Mouse (Mus musculus) MEL (cell line): ENCODE measurements around the gene Lipk. TPM values are rescaled to one million over a fixed set of nuclear protein-coding genes. Genes with fewer than 3 reads are reported as not detected.
A peak's percentile ranks its signal among the peaks of the same experiment; 100 is the strongest.

Source experiments
- DNase-seq: peaks from one replicate; pipeline ENCODE4 v3.0.0; 2011; ENCODE audit warnings: low read depth, low spot score
- H3K27ac ChIP-seq: 2 replicates; pipeline ENCODE4 v1.5.1; 2012; ENCODE audit warnings: low read depth, mild to moderate bottlenecking, control low read depth, low read length, moderate library complexity; ENCODE audit not compliant: control insufficient read depth
- H3K27me3 ChIP-seq, 2 experiments: fragments of 150-350 bp in 1 of 2; sonication (generic) in 1 of 2; 2 replicates each; pipeline ENCODE4 v1.6.1; 2012; ENCODE audit warnings: low read length in 2 of 2, mild to moderate bottlenecking in 2 of 2, improper control_type of control experiment in 1 of 2, moderate library complexity in 1 of 2; ENCODE audit not compliant: insufficient read depth in 2 of 2, control insufficient read depth in 1 of 2
- H3K36me3 ChIP-seq, 2 experiments: 2 replicates each; pipeline ENCODE4 v1.6.1; 2012 to 2014; ENCODE audit warnings: low read length in 2 of 2, improper control_type of control experiment in 1 of 2, inconsistent platforms in 1 of 2, mild to moderate bottlenecking in 1 of 2; ENCODE audit not compliant: insufficient read depth in 2 of 2, control insufficient read depth in 1 of 2
- H3K4me1 ChIP-seq, 2 experiments: fragments of 150-350 bp in 1 of 2; sonication (generic) in 1 of 2; 2 replicates each; pipeline ENCODE4 v1.6.1; 2012; ENCODE audit warnings: low read length in 2 of 2, improper control_type of control experiment in 1 of 2, mild to moderate bottlenecking in 1 of 2; ENCODE audit not compliant: insufficient read depth in 2 of 2, control insufficient read depth in 1 of 2
- H3K4me3 ChIP-seq, 2 experiments: fragments of 150-350 bp in 1 of 2; sonication (generic) in 1 of 2; 2 replicates each; pipeline ENCODE4 v1.5.1; 2012; ENCODE audit warnings: low read depth in 2 of 2, low read length in 2 of 2, mild to moderate bottlenecking in 2 of 2, moderate library complexity in 2 of 2, control low read depth in 1 of 2, improper control_type of control experiment in 1 of 2; ENCODE audit not compliant: control insufficient read depth in 1 of 2, insufficient read depth in 1 of 2
- H3K79me2 ChIP-seq: 2 replicates; pipeline ENCODE4 v1.6.1; 2012; ENCODE audit warnings: mild to moderate bottlenecking, low read length, moderate library complexity; ENCODE audit not compliant: control insufficient read depth, poor library complexity, insufficient read depth
- H3K9ac ChIP-seq: 2 replicates; pipeline ENCODE4 v1.6.1; 2012; ENCODE audit warnings: low read depth, mild to moderate bottlenecking, control low read depth, low read length, moderate library complexity; ENCODE audit not compliant: control insufficient read depth, poor library complexity, severe bottlenecking
- H3K9me3 ChIP-seq: fragments of 150-350 bp; sonication (generic); replicated peaks from 2 replicates; pipeline ENCODE4 v1.6.1; 2012; ENCODE audit warnings: mild to moderate bottlenecking, low read length, improper control_type of control experiment, moderate library complexity; ENCODE audit not compliant: insufficient read depth
- BHLHE40 ChIP-seq: IDR thresholded peaks from 2 replicates; pipeline ENCODE4 v1.6.1; 2012; ENCODE audit warnings: low read depth, mild to moderate bottlenecking, inconsistent platforms, low read length, improper control_type of control experiment, borderline replicate concordance
- CHD1 ChIP-seq: IDR thresholded peaks from 2 replicates; pipeline ENCODE4 v1.6.1; 2012; ENCODE audit warnings: low read depth, mild to moderate bottlenecking, inconsistent platforms, low read length, improper control_type of control experiment
- CHD2 ChIP-seq: IDR thresholded peaks from 2 replicates; pipeline ENCODE4 v1.6.1; 2011; ENCODE audit warnings: low read length, improper control_type of control experiment
- CTCF ChIP-seq, 3 experiments: IDR thresholded peaks in 2 of 3; conservative IDR thresholded peaks in 1 of 3; 2 replicates each; pipeline ENCODE4 v1.5.1; 2011 to 2012; ENCODE audit warnings: low read length in 3 of 3, low read depth in 2 of 3, mild to moderate bottlenecking in 2 of 3, improper control_type of control experiment in 1 of 3, inconsistent platforms in 1 of 3, mixed read lengths in 1 of 3, moderate library complexity in 1 of 3; ENCODE audit not compliant: control insufficient read depth in 1 of 3, insufficient read depth in 1 of 3, poor library complexity in 1 of 3, severe bottlenecking in 1 of 3
- E2F4 ChIP-seq: IDR thresholded peaks from 2 replicates; pipeline ENCODE4 v1.6.1; 2011; ENCODE audit warnings: low read depth, low read length, improper control_type of control experiment, borderline replicate concordance
- EP300 ChIP-seq, 2 experiments: IDR thresholded peaks; 2 replicates each; pipeline ENCODE4 v1.6.1; 2011; ENCODE audit warnings: improper control_type of control experiment in 2 of 2, low read length in 2 of 2, low read depth in 1 of 2, mild to moderate bottlenecking in 1 of 2
- HCFC1 ChIP-seq: IDR thresholded peaks from 2 replicates; pipeline ENCODE4 v1.6.1; 2012; ENCODE audit warnings: low read depth, mild to moderate bottlenecking, inconsistent platforms, low read length, improper control_type of control experiment, moderate library complexity
- MAFK ChIP-seq: IDR thresholded peaks from 2 replicates; pipeline ENCODE4 v1.6.1; 2011; ENCODE audit warnings: low read depth, mild to moderate bottlenecking, low read length, improper control_type of control experiment, borderline replicate concordance
- MAZ ChIP-seq: IDR thresholded peaks from 2 replicates; pipeline ENCODE4 v1.6.1; 2012; ENCODE audit warnings: low read depth, mild to moderate bottlenecking, inconsistent platforms, low read length, improper control_type of control experiment
- MXI1 ChIP-seq: IDR thresholded peaks from 2 replicates; pipeline ENCODE4 v1.6.1; 2011; ENCODE audit warnings: mild to moderate bottlenecking, low read depth, low read length, improper control_type of control experiment
- MYC ChIP-seq: IDR thresholded peaks from 2 replicates; pipeline ENCODE4 v1.6.1; 2011; ENCODE audit warnings: low read depth, mild to moderate bottlenecking, low read length, improper control_type of control experiment, moderate library complexity
- NRF1 ChIP-seq: IDR thresholded peaks from 2 replicates; pipeline ENCODE4 v1.6.1; 2014; ENCODE audit warnings: low read depth, mild to moderate bottlenecking, inconsistent platforms, low read length, improper control_type of control experiment, moderate library complexity; ENCODE audit not compliant: poor library complexity, insufficient read depth, severe bottlenecking
- POLR2AphosphoS5 ChIP-seq: IDR thresholded peaks from 2 replicates; pipeline ENCODE4 v1.6.1; 2012; ENCODE audit warnings: low read depth, borderline replicate concordance, mild to moderate bottlenecking, inconsistent platforms, low read length, moderate library complexity, mixed read lengths
- RAD21 ChIP-seq: IDR thresholded peaks from 2 replicates; pipeline ENCODE4 v1.6.1; 2011; ENCODE audit warnings: mild to moderate bottlenecking, low read depth, low read length, improper control_type of control experiment
- RCOR1 ChIP-seq: IDR thresholded peaks from 2 replicates; pipeline ENCODE4 v1.6.1; 2012; ENCODE audit warnings: low read depth, mild to moderate bottlenecking, inconsistent platforms, low read length, improper control_type of control experiment
- SIN3A ChIP-seq: IDR thresholded peaks from 2 replicates; pipeline ENCODE4 v1.6.1; 2012; ENCODE audit warnings: low read length, improper control_type of control experiment, inconsistent platforms
- SMC3 ChIP-seq: IDR thresholded peaks from 2 replicates; pipeline ENCODE4 v1.6.1; 2011; ENCODE audit warnings: low read depth, low read length, improper control_type of control experiment
- TAL1 ChIP-seq: IDR thresholded peaks from 2 replicates; pipeline ENCODE4 v1.6.1; 2012; ENCODE audit warnings: mild to moderate bottlenecking, inconsistent platforms, low read length, moderate library complexity, mixed read lengths
- TBP ChIP-seq: IDR thresholded peaks from 2 replicates; pipeline ENCODE4 v1.8.0; 2011; ENCODE audit warnings: low read depth, low read length, improper control_type of control experiment
- TCF12 ChIP-seq: IDR thresholded peaks from 2 replicates; pipeline ENCODE4 v1.6.1; 2014; ENCODE audit warnings: low read depth, mild to moderate bottlenecking, inconsistent platforms, low read length, improper control_type of control experiment, moderate library complexity
- UBTF ChIP-seq: IDR thresholded peaks from 2 replicates; pipeline ENCODE4 v1.6.1; 2012; ENCODE audit warnings: low read depth, mild to moderate bottlenecking, inconsistent platforms, low read length, improper control_type of control experiment, moderate library complexity, borderline replicate concordance; ENCODE audit not compliant: insufficient read depth
- USF1 ChIP-seq: IDR thresholded peaks from 2 replicates; pipeline ENCODE4 v1.6.1; 2014; ENCODE audit warnings: low read depth, mild to moderate bottlenecking, inconsistent platforms, low read length, improper control_type of control experiment, moderate library complexity
- ZC3H11A ChIP-seq: IDR thresholded peaks from 2 replicates; pipeline ENCODE4 v1.6.1; 2012; ENCODE audit warnings: low read depth, mild to moderate bottlenecking, inconsistent platforms, low read length, improper control_type of control experiment
- ZKSCAN1 ChIP-seq: IDR thresholded peaks from 2 replicates; pipeline ENCODE4 v1.6.1; 2012; ENCODE audit warnings: low read depth, mild to moderate bottlenecking, inconsistent platforms, low read length, improper control_type of control experiment, moderate library complexity
- ZNF384 ChIP-seq: IDR thresholded peaks from 2 replicates; pipeline ENCODE4 v1.6.1; 2012; ENCODE audit warnings: low read depth, mild to moderate bottlenecking, inconsistent platforms, low read length, improper control_type of control experiment
- polyA plus RNA-seq, 2 experiments: library from polyadenylated mRNA; stranded (reverse) in 1 of 2; unstranded in 1 of 2; fragments of >175 nt in 1 of 2; fragments of >200 nt in 1 of 2; gene quantifications; 2 replicates each; pipeline versions ENCODE4 v1.2.1 to v1.2.4; 2012; ENCODE audit warnings: low replicate concordance in 2 of 2, low read depth in 1 of 2; ENCODE audit not compliant: insufficient read length in 2 of 2, insufficient read depth in 1 of 2, missing spikeins in 1 of 2
- total RNA-seq: library from RNA; depleted of rRNA; stranded (reverse); fragments of 300-350 nt; gene quantifications from 2 replicates; pipeline ENCODE4 v1.2.3, GENCODE M21; 2012

The Lipk gene
- total and polyA plus RNA-seq, 3 experiments: not detected

GRCm38 (mm10) chr19:33979007-33979406, 29.1 kb upstream of the Lipk start:
- peak; percentile 28 for DNase-seq
- Histone ChIP-seq H3K27ac (no peak overlapping the region), H3K4me3 (no peak overlapping the region), H3K27me3 (no peaks in the 10 kb centered on the region; a peak in 1 of 4 replicates), H3K9ac (no peak overlapping the region), H3K9me3 (no peaks in the 10 kb centered on the region), H3K4me1 (no peaks in the 10 kb centered on the region), H3K36me3 (no peaks in the 10 kb centered on the region), H3K79me2 (no peaks in the 10 kb centered on the region)
- no peak for TF ChIP-seq RCOR1
- TF ChIP-seq RAD21: peak; percentile 17
- peak; percentile 32 for TF ChIP-seq SMC3
- TF ChIP-seq CHD1: no peak
- TF ChIP-seq CHD2: no peak
- no peak for TF ChIP-seq MAFK
- no peak for TF ChIP-seq TBP
- peak in 2 of 3 experiments; percentile 21 to 42; a peak in 3 of 6 replicates for TF ChIP-seq CTCF (IDR thresholded peaks at IDR 0.05 in 2 of 3, conservative IDR thresholded peaks at IDR 0.05 in 1 of 3; ENCODE audit: control insufficient read depth in 1 of 3, insufficient read depth in 1 of 3, low read depth in 2 of 3, low read length in 3 of 3, poor library complexity in 1 of 3, severe bottlenecking in 1 of 3)
- no peak for TF ChIP-seq BHLHE40
- no peak for TF ChIP-seq TAL1
- TF ChIP-seq E2F4: no peak
- peak; percentile 12; the same call in 1 of the 2 replicates for TF ChIP-seq ZC3H11A
- TF ChIP-seq ZNF384: no peak

GRCm38 (mm10) chr19:33983043-33983442, 25.0 kb upstream of the Lipk start:
- Histone ChIP-seq H3K4me3 (no peak overlapping the region), H3K27me3 (no peaks in the 10 kb centered on the region), H3K36me3 (no peaks in the 10 kb centered on the region), H3K27ac (no peak overlapping the region), H3K4me1 (no peaks in the 10 kb centered on the region), H3K9ac (no peak overlapping the region), H3K79me2 (no peaks in the 10 kb centered on the region), H3K9me3 (no peaks in the 10 kb centered on the region)
- DNase-seq: no peak
- TF ChIP-seq POLR2AphosphoS5 (no peak), RCOR1 (no peak), MXI1 (no peak), MAFK (no peak), ZNF384 (no peak), CHD1 (no peak), MYC (no peak), EP300 (IDR thresholded peaks at IDR 0.05; ENCODE audit: low read depth in 1 of 2, low read length in 2 of 2) (no peak), TCF12 (no peak), UBTF (no peak), MAZ (no peak), NRF1 (no peak), HCFC1 (no peak), SIN3A (no peak), USF1 (no peak), ZKSCAN1 (no peak), CHD2 (no peak), TAL1 (no peak)
